Mouse (Mus musculus) layer of hippocampus, postnatal 36 days (tissue): ENCODE measurements around the gene Coq8b. TPM values are rescaled to one million over a fixed set of nuclear protein-coding genes. Genes with fewer than 3 reads are reported as not detected.
"Not testable (repeated sequence)": the region's sequence is repeated elsewhere in the genome, so short reads cannot be mapped to it uniquely, and the experiment has no call there.

Experiments
- DNase-seq, 2 experiments: peaks; one replicate each; pipeline ENCODE4 v3.0.0; 2022
- total RNA-seq, 2 experiments: library from RNA; stranded (reverse); gene quantifications; 2 replicates each; pipeline ENCODE4 v1.2.3; 2021

The Coq8b gene
- total RNA-seq, 2 experiments from 2014 or later = 33.9 to 36.2 TPM

- DNase-seq = no peak
Measured at GRCm38 (mm10) chr7:27230781-27231180, 2.0 kb upstream of the Coq8b start.

GRCm38 (mm10) chr7:27231693-27232331 lies 1.0 kb upstream of the Coq8b start:
- DNase-seq = peak; percentile 73 to 77

GRCm38 (mm10) chr7:27233300-27233699 lies 477 bp downstream of the Coq8b start:
- DNase-seq = no peak

- no peak for DNase-seq
Measured at GRCm38 (mm10) chr7:27235726-27236125, 2.9 kb downstream of the Coq8b start.

- DNase-seq = no peak
Measured at GRCm38 (mm10) chr7:27237527-27237926, 4.7 kb downstream of the Coq8b start.

- no peak for DNase-seq
Measured at GRCm38 (mm10) chr7:27238568-27238967, 5.7 kb downstream of the Coq8b start.

- no peak for DNase-seq
Measured at GRCm38 (mm10) chr7:27243211-27243610, 10.4 kb downstream of the Coq8b start.

GRCm38 (mm10) chr7:27244088-27244487 lies 11.3 kb downstream of the Coq8b start:
- not testable (repeated sequence) for DNase-seq

- no peak for DNase-seq
Measured at GRCm38 (mm10) chr7:27249146-27249545, 16.3 kb downstream of the Coq8b start.

GRCm38 (mm10) chr7:27249928-27250327 lies 17.1 kb downstream of the Coq8b start:
- DNase-seq = no peak

- no peak for DNase-seq
Measured at GRCm38 (mm10) chr7:27251946-27252345, 19.1 kb downstream of the Coq8b start.

- DNase-seq = no peak
Measured at GRCm38 (mm10) chr7:27255721-27256120, 22.9 kb downstream of the Coq8b start.

- peak; percentile 67 to 73 for DNase-seq
Measured at GRCm38 (mm10) chr7:27257046-27257851, 24.4 kb downstream of the Coq8b start.

GRCm38 (mm10) chr7:27257852-27258204 lies 25.0 kb downstream of the Coq8b start:
- DNase-seq = no peak

GRCm38 (mm10) chr7:27258205-27258899 lies 25.5 kb downstream of the Coq8b start, which contains the start of gene Numbl:
Gene Numbl, plus strand, starts transcription at chr7:27258433.
- peak; percentile 88 for DNase-seq

- DNase-seq = no peak
Measured at GRCm38 (mm10) chr7:27259271-27259721, 26.5 kb downstream of the Coq8b start.

- DNase-seq = no peak
Measured at GRCm38 (mm10) chr7:27259771-27260170, 26.9 kb downstream of the Coq8b start.

GRCm38 (mm10) chr7:27260856-27261255 lies 28.0 kb downstream of the Coq8b start:
- peak in 1 of 2 experiments; percentile 47 for DNase-seq

- no peak for DNase-seq
Measured at GRCm38 (mm10) chr7:27261888-27262287, 29.1 kb downstream of the Coq8b start.

GRCm38 (mm10) chr7:27264761-27265160 lies 31.9 kb downstream of the Coq8b start:
- no peak for DNase-seq

GRCm38 (mm10) chr7:27266515-27267128 lies 33.8 kb downstream of the Coq8b start:
- peak; percentile 82 to 83 for DNase-seq

GRCm38 (mm10) chr7:27271423-27271822 lies 38.6 kb downstream of the Coq8b start:
- DNase-seq = no peak
